Mouse (Mus musculus) activated CD4-positive, CD25-positive, alpha-beta regulatory T cell, adult 4 months (primary cell): ENCODE measurements around the gene Megf6. TPM values are rescaled to one million over a fixed set of nuclear protein-coding genes. Genes with fewer than 3 reads are reported as not detected.

Source experiments
- ATAC-seq: one replicate; pipeline ENCODE4 v1.8.0; 2017
- polyA plus RNA-seq, 2 experiments: library from polyadenylated mRNA; unstranded; fragments of 100-300 nt; shearing (Covaris generic); gene quantifications; one replicate each; pipeline ENCODE4 v1.2.1; 2017

Megf6 gene
- polyA plus RNA-seq, 2 experiments from 2014 or later, result not detected

DNA sequence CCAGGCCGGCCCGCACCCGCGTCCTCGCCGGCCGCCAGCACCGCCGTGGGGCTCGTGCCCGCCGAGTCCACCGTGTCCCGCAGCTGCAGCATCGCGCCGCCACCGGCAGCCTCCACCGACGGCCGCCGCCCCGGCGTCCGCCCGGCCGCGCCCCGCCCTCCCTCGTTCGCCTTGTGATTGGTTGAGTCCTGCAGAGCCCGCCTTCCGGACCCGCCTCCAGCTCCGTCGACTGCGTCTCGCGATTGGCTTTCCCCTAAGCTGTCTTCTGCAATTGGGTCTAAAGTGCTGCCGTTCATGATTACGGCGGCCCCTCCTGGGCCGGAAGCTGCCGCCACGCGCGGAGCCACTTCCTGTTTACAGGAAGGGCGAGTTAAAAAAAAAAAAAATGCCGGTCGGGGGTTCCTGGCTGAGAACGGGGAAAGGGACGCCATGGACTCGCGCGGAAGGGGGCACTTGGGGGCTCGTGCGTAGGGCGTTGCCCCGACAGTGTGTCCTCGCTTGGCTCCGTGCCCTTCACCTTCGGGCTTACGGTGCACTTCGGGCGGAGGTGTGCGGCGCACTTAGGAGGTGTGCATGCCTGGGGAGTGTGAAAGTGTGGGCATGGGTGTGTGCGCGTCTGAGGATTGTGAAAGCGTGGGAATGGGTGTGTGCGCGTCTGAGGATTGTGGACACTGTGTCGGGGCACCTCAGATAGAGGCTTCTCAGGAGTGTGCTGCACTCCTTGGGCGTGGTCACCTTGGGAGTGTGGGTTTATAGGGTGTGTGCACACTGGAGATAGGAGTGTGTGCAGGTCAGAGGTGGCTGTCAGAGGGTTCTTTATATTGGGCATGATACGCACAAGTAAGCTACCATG is 9.8 kb upstream of the Megf6 start, which contains the start of gene Tprgl:
Tprgl (minus strand) TSS at position 129 of the 853 bp plus-strand sequence.
- peak; percentile 94 for ATAC-seq

DNA sequence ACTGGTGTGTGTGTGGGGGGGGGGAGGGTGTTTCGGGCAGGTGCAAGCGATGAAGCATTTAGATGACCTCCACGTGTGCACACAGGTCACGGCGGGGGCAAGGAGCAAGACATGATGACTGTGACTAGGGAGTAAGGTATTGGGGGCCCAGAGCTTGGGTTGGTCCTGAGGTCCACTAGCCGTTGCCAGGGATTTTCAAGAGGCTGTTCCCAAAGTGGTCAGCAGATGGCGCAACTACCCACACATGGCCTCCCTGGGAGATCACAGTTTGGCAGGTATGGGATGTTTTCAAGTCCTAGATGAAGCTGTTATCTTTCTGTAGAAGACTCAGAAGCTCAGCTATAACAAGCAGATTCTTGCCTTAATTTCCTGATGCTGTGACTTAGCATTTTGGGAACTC is 7.2 kb upstream of the Megf6 start:
- no peak for ATAC-seq

DNA sequence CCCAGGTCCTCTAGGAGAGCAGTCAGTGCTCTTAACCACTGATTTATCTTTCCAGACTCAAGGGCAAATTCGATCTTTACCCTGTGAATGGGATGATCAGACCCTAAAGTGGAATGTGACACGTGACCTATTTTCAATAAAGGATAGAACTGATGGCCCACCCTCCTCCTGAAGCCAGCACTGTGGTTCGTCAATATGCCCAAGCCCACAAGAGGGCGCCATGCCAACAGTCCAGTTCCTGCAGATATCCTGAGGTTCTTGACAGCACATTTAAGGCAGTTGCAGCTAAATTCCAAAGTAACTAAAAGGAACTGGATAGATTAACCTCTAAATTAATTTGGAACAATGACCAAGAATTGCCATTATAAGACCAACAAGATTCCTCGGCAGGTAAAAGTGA is 3.5 kb upstream of the Megf6 start:
- ATAC-seq, result no peak

DNA sequence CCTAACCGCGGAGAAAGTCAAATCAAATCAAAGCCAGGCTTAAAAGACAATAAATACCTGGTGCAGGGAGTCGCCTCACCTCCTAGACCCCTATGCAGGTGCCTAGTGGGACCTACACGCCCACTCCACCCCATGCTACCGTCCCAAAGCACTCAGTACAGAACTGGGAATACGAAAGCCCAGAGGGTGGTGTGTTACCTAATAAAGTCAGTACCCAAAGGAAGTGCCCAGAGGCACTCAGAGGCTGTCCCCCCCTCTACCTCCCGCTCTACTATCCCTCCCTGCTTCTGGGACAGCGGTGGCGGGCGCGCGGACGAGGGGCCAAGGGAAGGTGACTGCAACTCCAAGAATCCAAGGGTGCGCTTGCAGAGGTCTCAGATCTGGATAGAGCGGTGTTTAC is 509 bp upstream of the Megf6 start:
- ATAC-seq, result no peak

DNA sequence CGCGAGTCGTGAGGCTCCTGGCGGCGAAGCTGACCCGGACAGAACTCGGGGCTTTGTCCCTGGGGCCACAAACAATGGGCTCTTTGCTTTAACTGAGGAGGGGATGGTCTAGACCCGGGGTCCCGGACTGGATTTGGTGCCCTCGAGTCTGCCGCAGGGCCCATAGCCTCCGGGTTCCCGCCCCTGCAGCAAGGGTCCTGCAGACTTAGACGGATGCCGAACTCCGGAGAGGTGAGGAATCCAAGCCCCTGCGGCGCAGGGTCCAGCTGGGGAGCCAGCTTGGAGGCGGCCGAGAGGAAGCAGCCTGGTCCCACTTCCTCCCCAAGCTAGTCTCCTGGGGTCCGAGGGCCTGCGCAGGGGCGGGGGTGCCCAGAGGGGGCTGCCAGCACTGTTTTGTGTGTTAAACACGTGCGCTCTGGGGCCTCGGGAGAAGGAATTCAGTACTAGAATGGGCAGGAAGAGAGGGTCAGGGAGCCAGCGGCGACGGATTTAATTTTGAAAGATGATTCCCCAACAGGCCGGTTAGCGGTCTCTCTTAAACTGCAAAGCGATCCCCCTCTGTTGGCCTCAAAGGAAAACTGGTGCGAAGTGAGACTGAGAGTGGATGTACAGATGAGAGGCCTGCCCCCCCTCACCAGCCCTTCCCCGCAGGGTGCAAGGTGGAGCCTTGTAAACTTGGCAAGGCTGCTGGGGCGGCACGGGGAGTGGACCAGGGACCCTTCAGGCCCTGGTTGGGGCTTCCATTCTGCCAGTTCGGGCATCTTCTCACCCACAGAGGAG is 811 bp downstream of the Megf6 start:
- no peak for ATAC-seq

DNA sequence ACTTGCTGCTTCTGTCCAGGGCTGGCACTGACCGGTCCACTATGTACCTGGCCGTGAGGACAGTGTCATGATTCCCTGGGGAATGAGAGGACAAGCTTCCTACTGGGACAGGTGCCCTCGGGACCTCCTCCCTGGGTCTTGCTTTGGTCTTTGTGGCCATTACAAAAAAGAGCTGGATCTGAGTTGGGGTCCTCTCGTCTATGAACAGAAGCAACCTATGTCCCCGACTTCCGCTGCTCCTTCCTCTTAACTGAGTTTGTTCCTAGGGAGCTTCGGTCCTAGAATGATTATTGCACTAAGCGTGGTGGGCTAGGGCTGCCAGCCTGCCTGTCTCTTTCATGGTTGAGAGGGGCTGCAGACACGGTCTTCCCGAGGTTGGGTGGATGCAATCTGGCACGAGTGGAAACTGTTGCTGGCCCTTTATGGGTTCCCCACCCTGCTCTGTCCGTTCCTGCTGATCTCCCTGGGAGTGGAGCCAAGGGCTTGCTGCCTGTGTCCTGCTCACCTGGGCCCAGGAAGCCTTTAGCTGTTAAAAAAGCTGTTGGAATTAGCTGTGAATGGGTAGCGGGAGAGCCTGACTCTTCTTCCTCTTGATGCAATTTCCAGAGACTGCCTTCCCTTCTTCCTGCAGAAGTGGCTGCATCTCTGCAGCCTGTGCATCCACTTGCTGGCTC is 1.5 kb downstream of the Megf6 start:
- ATAC-seq, result no peak

DNA sequence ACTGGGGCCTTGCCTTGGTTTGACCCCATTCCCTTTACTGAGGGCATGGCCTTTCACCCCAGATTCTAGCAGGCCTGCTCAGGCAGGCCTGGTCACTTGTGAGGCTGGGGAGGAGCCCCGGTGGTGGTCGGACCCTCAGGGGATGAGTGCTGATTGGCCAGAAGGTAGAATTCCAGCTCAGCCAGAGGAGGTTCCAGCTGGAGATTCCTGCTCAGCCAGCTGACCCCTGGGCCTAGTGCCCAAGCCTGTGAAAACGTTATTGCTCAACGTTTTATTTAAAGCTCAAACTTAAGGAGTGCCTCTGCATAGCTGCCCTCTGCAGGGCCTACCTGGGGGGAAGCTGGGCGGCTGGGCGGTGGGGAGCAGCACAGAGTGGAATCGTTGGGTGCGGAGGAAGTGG is 6.7 kb downstream of the Megf6 start:
- no peak for ATAC-seq

DNA sequence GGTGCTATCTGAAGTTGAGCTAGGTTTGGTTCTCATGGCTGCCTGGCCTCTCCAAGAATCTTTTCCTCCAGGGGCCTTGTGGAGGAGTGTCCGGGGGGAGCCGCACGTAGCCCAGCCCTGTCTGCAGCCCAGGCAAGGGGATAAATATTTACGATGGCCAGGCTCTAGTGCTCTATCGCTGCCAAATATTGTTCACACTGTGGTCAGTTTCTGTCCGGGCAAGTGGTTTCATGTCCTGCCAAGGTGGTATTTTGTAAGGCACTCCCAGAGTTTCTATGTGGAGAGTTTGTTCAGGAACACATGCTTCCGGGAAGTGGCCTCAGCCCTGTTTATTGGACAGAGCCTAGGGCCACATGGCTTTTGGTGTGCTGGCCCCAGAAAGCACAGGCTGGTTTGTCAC is 10.5 kb downstream of the Megf6 start:
- ATAC-seq, result no peak

DNA sequence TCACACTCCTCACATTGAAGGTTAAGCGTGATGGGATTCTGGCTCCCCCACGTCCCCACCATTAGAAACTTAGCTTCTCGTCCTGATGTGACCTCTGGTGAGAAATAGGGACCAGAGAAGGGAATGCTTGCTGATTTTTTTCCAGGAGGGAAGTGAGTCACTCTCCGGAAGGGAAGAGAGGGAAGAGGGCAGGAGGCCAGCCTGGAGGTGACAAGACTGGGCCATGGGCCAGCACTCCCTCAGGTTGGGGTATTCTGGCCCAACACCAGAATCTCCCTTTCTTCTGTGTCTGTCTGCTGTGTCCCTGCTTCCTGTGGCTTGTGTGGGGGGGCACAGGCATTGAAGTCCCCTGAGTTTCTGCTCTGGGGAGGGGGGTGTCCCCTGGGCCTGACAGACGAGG is 13.0 kb downstream of the Megf6 start:
- ATAC-seq, result no peak

DNA sequence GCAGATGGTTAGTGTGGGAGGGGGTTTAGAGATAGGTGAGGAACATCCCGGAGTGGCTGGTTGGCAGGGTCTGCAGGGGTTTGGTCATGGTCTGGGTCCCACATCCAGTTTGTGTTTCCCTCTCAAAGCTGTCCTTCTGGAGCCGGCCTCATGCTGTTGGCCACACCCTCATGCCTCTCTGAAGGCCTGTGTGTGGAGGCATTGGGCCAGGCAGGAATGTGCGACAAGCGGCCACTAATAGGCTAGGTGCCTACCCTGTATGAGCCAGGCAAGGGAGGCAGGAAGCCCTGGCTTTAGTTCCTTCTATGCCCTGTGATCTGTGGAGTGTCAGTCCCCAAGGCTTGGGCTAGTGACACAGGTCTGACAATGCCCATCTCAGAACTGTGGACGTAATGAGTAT is 14.5 kb downstream of the Megf6 start:
- no peak for ATAC-seq

DNA sequence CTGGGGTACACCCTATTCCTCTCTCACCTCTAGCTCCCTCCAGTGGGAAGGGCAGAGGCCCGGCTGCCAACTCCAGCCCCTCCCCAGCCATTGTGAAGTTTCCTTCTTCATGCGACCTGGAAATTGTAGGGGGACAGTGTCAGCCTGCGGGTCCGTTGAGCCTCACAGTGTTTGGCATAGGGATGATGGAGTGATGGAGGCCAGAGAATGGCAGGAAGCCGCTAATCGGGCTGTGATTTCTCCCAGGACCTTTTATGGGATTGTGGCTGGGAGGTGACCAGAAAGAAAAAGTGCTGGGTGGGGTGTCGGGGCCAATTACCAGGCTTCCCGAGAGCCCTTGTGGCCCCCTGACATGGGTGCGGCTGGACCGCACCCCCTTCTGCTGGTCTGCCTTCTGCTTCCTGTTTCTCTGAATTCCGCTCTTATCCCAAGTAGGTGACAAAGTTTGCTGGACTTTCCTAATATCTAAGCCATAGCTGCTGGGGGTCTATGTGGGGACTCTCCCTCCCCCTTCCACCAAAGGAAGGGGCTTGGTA is 15.5 kb downstream of the Megf6 start:
- no peak for ATAC-seq

DNA sequence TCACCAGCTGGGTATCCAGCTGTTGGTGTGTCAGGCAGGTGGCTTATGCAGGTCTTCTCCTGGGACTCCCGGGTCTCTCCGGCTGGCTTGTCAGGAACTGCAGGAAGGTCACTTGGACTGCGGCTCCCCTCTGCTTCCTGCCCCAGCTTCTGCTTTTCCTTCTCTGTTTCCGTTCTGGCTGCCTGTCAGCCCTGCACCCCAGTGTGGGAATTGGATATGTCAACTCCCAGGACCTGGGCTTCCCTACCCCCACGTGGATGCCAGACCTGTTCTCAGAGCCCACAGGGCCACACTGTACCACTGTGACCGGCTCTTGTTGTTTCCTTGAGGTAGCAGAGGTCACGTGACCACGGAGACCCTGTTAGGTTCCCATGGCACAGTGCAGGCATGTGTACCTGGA is 18.4 kb downstream of the Megf6 start:
- ATAC-seq, result no peak

DNA sequence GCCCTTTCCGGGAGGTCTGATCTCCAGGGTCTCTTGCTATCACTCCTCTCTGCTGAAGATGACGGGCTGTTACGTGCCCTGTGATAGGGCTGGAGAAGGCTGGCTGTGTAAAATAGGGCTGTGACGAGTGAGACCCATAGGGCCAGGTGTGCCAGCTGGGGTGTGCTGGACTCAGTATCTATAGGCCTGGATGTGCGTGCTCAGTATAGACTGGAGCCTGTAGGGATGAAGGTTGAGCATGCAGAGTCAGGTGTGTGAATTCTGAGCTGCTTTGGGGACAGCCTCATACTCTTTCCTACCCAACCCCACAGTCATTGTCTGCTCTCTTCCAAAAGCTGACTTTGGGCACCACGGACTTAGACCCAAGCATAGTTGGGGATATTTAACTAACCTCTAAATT is 27.4 kb downstream of the Megf6 start:
- no peak for ATAC-seq

DNA sequence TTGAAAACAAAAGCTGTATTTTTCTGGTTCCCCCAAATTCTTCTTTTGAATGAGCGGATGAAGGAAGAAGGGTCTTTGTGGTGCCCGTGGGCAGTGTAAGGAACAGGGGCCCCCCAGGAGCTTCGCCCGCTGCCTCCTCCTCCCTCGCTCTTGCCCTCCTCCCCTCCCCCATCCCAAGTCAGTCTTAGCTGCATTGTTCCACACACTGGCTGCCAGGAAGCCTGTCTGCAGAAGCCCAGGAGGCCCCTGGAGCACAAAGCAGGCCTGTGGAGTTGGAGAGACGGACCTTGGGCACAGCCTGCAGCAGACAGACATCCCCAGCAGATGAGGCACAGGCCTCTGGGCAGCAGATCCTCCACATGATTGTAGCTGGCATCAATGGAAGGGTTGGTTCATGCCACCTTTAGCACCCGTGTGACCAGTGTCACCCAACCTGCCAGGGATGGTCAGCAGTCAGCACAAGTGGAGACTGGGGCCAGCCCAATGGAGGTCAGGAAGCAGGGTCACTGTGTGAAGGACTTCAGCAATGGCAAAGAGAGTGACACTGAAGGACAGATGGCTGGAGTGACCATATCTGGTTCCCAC is 27.9 kb downstream of the Megf6 start:
- no peak for ATAC-seq

DNA sequence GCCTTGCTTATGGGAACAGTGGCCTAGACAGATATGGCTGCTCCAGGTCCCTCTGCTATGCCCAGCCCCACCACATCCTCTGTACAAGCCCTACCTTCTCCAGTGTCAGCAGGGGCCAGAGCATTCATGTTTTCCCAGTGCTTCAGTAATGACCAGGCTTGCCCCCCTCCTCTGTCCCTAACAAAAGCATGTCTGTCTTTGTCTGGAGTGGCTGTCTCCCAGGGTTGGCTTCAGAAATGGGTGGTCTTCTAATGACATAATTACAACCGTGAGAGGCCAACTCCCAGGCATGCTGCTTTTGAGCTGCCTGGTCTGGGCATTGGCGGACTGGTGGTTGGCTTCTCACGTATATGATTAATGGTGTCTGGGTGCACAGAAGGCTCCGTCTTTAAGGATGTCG is 31.0 kb downstream of the Megf6 start:
- ATAC-seq, result no peak

DNA sequence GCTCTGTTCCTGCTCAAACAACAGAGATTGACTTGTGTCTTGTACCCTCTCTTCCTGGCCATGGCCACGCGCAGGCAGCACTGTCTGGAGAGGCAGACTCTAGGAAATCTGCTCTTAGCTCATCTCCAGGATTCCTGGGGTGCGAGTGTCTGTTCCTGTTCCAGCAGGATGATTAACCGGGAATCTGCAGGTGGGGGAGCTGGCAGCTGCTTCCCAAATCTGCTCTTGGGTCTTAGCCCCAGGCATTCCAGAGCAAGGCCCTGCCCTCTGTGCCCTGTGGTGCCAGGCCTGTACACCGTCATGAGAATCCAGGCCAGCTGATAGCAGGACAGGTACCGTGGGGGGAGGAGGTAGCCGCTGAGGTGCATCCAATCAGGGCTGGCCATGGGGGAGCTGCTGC is 34.0 kb downstream of the Megf6 start:
- ATAC-seq, result no peak

DNA sequence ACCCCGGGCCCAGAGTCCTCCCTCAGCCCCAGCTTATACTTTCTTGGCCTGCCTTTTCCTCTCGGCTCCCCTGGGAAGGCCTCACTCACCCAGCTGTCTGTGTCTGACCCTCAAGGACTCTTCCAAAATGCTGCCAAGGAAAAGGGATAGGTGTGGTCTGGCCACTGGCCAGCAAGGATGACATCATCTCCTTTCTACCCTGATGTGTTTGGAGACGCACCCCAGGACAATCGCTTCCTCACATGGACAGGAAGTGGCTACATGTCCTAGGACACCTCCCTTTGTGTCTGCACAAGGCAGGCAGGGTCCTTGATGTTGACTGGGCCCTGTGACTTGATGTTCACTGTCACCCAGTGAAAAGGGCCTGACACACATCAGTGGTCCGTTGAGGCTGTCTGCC is 34.9 kb downstream of the Megf6 start:
- ATAC-seq, result no peak

DNA sequence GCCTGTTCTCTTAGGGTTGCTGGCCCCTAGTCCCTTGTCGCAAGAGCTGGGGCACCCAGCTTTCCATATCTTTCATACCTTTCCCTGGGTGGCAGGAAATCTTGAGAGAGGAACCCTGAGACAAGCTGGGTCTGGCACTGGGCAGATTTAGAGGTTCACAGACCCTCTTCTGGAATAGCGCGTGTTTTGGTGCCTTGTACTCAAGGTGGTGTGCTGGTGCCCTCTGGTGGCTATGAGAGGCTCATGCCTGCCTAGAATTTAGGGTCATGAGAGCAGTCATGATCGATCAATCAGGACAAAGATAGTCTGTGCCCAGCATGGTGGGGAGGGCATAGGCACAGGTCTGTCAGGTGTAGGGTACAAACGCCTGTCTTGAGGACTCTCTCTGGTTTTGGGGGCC is 36.7 kb downstream of the Megf6 start:
- peak; percentile 32 for ATAC-seq

DNA sequence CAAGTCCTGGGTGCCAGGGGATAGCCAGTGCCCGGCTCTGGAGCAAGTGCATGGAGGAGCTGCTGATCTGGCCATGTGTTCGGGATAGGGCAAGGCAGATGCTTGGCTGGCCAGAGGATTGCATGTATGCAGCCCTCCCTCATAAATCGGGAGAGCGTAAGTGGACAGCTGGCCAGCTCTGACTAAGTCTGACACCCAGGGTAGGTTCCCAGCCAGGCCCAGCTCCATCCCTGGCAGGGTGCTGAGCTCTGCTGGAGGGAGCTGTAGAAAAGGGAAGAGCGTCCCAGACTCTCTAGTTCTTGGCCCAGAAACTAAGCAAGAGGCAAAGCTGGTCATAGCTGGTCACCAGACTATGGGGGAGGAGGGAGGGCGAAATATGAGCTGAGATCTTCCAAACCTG is 38.5 kb downstream of the Megf6 start:
- ATAC-seq, result no peak

DNA sequence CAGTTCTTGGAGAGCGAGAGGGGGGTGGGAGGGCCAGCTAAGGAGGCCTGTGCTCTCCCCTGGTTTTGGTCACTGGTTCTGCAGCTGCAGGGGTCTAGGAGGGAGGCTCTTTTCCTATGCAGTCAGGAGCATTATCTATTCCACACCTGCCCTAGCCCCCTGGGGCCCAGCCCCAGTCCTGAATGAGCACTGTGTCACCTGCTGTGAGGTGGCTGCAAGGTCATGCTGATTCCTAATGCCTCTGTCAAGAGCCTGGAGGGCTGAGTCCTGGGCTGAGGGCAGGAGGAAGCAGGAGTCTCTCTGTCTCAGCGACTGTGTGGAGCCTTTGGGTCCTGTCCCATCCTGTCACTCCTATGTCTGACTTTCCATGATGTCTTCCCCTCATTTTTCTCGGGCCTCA is 39.3 kb downstream of the Megf6 start:
- ATAC-seq, result no peak

DNA sequence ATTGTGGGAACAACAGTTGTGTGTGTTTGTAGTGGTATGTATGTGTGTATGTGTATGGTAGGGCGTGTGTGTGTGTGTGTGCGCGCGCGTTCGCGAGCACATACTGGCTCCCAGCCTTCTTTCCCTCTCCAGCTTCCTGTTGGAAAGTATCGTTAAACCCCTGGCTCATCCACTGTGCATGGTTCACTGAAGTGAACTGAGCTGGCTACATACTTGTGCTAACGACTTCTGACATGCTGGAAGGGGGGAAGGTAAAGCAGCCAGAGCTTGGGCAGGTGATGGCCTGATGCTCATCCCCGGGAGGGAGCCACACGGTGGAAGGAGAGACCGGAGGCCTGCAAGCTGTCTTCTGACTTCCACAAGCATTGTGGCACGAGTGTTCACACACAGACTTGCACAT is 40.9 kb downstream of the Megf6 start:
- ATAC-seq, result no peak

DNA sequence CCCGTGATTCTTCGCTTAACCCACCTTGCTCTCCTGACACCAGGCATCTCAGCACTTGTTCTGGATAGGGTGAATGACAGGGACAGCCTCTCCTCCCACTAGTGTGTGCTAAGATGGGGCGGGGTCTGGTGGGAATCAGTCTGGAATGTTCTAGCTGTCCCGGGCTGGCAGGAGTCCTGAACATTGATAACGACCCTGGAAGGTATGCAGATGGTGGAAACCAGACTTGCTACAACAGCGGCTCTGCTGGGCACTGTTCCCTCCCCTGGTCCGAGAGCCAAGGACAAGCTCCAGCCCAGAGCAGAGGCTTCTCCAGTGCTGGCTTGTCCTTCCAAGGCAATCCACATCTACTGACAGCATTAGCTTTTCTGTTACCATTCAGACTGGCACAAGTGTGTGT is 43.1 kb downstream of the Megf6 start:
- no peak for ATAC-seq

DNA sequence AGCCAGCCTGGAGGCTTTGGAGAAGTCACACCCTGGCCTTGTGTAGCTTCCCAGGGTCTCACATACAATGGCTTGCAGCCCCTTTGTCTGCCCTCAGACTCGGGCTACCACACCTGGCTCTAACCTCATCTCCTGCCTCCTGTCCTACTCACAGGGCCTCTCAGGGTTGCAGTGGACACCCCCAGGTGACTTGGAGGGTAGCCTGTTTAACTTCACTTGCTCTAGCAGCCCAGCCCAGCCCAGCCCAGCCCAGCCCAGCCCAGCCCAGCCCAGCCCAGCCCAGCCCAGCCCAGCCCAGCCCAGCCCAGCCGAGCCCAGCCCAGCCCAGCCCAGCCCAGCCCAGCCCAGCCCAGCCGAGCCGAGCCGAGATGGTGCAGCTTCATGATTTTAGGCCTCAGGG is 43.5 kb downstream of the Megf6 start:
- no peak for ATAC-seq
